Mouse (Mus musculus) cerebellum, postnatal 14 days (tissue): Measurements from ENCODE around the gene Grhl1.
"Not testable (repeated sequence)": the region's sequence is repeated elsewhere in the genome, so short reads cannot be mapped to it uniquely, and the experiment has no call there.

Source experiments
- DNase-seq, 2 experiments: peaks; one replicate each; pipeline ENCODE4 v3.0.0; 2021; ENCODE audit warnings: mixed read lengths in 2 of 2

Gene Grhl1

GRCm38 (mm10) chr12:24571523-24572392 is at the start of gene Grhl1:
Grhl1 (plus strand) TSS chr12:24572283.
- peak; percentile 93 for DNase-seq

GRCm38 (mm10) chr12:24525065-24525464 is 47.0 kb upstream of the Grhl1 start:
- DNase-seq: not testable (repeated sequence)

- DNase-seq: no peak
Observed at GRCm38 (mm10) chr12:24536390-24536789, 35.7 kb upstream of the Grhl1 start.

GRCm38 (mm10) chr12:24537201-24537600 is 34.9 kb upstream of the Grhl1 start:
- no peak for DNase-seq

GRCm38 (mm10) chr12:24537965-24538364 is 34.1 kb upstream of the Grhl1 start:
- peak; percentile 16 to 27 for DNase-seq

GRCm38 (mm10) chr12:24541426-24542154 is 30.5 kb upstream of the Grhl1 start:
- DNase-seq: no peak

- DNase-seq: no peak
Observed at GRCm38 (mm10) chr12:24547686-24548085, 24.4 kb upstream of the Grhl1 start.

GRCm38 (mm10) chr12:24548885-24549284 is 23.2 kb upstream of the Grhl1 start:
- DNase-seq: no peak

- no peak for DNase-seq
Observed at GRCm38 (mm10) chr12:24552531-24552930, 19.6 kb upstream of the Grhl1 start.

GRCm38 (mm10) chr12:24555976-24556375 is 16.1 kb upstream of the Grhl1 start:
- DNase-seq: no peak

- no peak for DNase-seq
Observed at GRCm38 (mm10) chr12:24563395-24563960, 8.6 kb upstream of the Grhl1 start.

- DNase-seq: no peak
Observed at GRCm38 (mm10) chr12:24565311-24565710, 6.8 kb upstream of the Grhl1 start.

- DNase-seq: no peak
Observed at GRCm38 (mm10) chr12:24567606-24568005, 4.5 kb upstream of the Grhl1 start.

- DNase-seq: no peak
Observed at GRCm38 (mm10) chr12:24572421-24573274, 565 bp downstream of the Grhl1 start.

- no peak for DNase-seq
Observed at GRCm38 (mm10) chr12:24573275-24573580, 1.1 kb downstream of the Grhl1 start.

GRCm38 (mm10) chr12:24574870-24575269 is 2.8 kb downstream of the Grhl1 start:
- no peak for DNase-seq

- no peak for DNase-seq
Observed at GRCm38 (mm10) chr12:24580452-24580851, 8.4 kb downstream of the Grhl1 start.

- no peak for DNase-seq
Observed at GRCm38 (mm10) chr12:24580996-24581683, 9.1 kb downstream of the Grhl1 start.

- peak; percentile 41 to 44 for DNase-seq
Observed at GRCm38 (mm10) chr12:24583653-24584052, 11.6 kb downstream of the Grhl1 start.

GRCm38 (mm10) chr12:24584835-24585234 is 12.8 kb downstream of the Grhl1 start:
- DNase-seq: peak; percentile 45 to 53

- no peak for DNase-seq
Observed at GRCm38 (mm10) chr12:24586193-24586592, 14.1 kb downstream of the Grhl1 start.

- no peak for DNase-seq
Observed at GRCm38 (mm10) chr12:24590371-24590770, 18.3 kb downstream of the Grhl1 start.
